Comparison of ENCODE assay signal across 29 mouse cellular contexts in genomic region chr15:79880477-79880876, GRCm38 (mm10). TPM values are rescaled to one million over a fixed set of nuclear protein-coding genes. Genes with fewer than 3 reads are reported as not detected.
A peak's percentile ranks its signal among the peaks of the same experiment; 100 is the strongest.
DNase-seq lines count a peak whose midpoint lies in the region; ATAC-seq lines count a peak whose summit lies in the region.
"Had no signal": no experiment of that assay in that cellular context is flagged by ENCODE, and none has a peak within 500 bp of the region (broad histone marks: within the 10 kb centered on the region; RNA-seq: fewer than 3 reads in every experiment).

No protein-coding gene starts in this region.

- ATAC-seq in heart, embryonic 15.5 days (replicated peaks; ENCODE audit: insufficient number of reproducible peaks, insufficient read depth, low FRiP score, low read depth), result no peak
- ATAC-seq in heart, embryonic 11.5 days (replicated peaks; ENCODE audit: insufficient number of reproducible peaks, low FRiP score, low TSS enrichment), result no peak
- ATAC-seq: activated CD4-positive, CD25-positive, alpha-beta regulatory T cell, adult 4 months; inflammation-experienced regulatory T-cells, adult 6 months had no signal

- H3K4me3 ChIP-seq in heart, embryonic 15.5 days, result no peak overlapping the region
- H3K4me3 ChIP-seq in heart, embryonic 11.5 days (ENCODE audit: low read depth, low read length), result no peak overlapping the region
- H3K4me3 ChIP-seq: embryonic facial prominence, embryonic 12.5 days; forebrain, embryonic 12.5 days; heart, embryonic 13.5 days; left cerebral cortex, adult 2 months; liver, embryonic 13.5 days had no signal

- no peak overlapping the region for H3K9ac ChIP-seq in heart, embryonic 15.5 days
- H3K9ac ChIP-seq in heart, embryonic 11.5 days (ENCODE audit: low read depth, low read length), result no peak overlapping the region
- H3K9ac ChIP-seq: embryonic facial prominence, embryonic 12.5 days; forebrain, embryonic 12.5 days; heart, embryonic 13.5 days; hindbrain, embryonic 14.5 days; liver, embryonic 13.5 days had no signal

- H3K27me3 ChIP-seq in heart, embryonic 15.5 days, result no peaks in the 10 kb centered on the region
- H3K27me3 ChIP-seq in heart, embryonic 11.5 days (ENCODE audit: control insufficient read depth, insufficient read depth, low read length), result no peaks in the 10 kb centered on the region
- H3K27me3 ChIP-seq: CH12.LX; embryonic facial prominence, embryonic 12.5 days; forebrain, embryonic 12.5 days; heart, embryonic 13.5 days had no signal

- peak overlapping the region; percentile 94 for H3K27ac ChIP-seq in heart, embryonic 15.5 days
- no peak overlapping the region for H3K27ac ChIP-seq in heart, embryonic 11.5 days (ENCODE audit: low read depth, low read length)
- H3K27ac ChIP-seq: embryonic facial prominence, embryonic 12.5 days; forebrain, embryonic 12.5 days; hindbrain, embryonic 14.5 days; liver, embryonic 13.5 days; macrophage had no signal

- peaks cover 28% of the 10 kb centered on the region for H3K4me1 ChIP-seq in heart, embryonic 15.5 days (replicated peaks)
- H3K4me1 ChIP-seq in heart, embryonic 11.5 days (ENCODE audit: control insufficient read depth, insufficient read depth, low read length), result peaks cover 4% of the 10 kb centered on the region

- DNase-seq in adrenal gland, postnatal 14 days, result peak; percentile 44
- no peak for DNase-seq in adrenal gland, adult 8-10 months
- DNase-seq in 3T3-L1 (ENCODE audit: low read depth, low spot score), result peak; percentile 68
- DNase-seq in adipocyte (ENCODE audit: low spot score), result peak; percentile 37
- no peak for DNase-seq in spleen, postnatal 4 days (ENCODE audit: low spot score in 2 of 2)
- DNase-seq: cerebellum, adult 11 months; cerebellum, postnatal 25 days; heart, postnatal 4 days; kidney, adult 18-20 months; layer of hippocampus, adult 9-11 months; liver, embryonic 13.5 days; lung, adult 2 months; right cerebral cortex, postnatal 25 days; thymus, postnatal 14 days had no signal

- no peaks in the 10 kb centered on the region for H3K9me3 ChIP-seq in heart, embryonic 15.5 days (replicated peaks)
- H3K9me3 ChIP-seq in heart, embryonic 11.5 days (replicated peaks; ENCODE audit: control insufficient read depth, low read length), result no peaks in the 10 kb centered on the region
- H3K9me3 ChIP-seq: embryonic facial prominence, embryonic 12.5 days; forebrain, embryonic 12.5 days; G1E; liver, embryonic 13.5 days had no signal

- H3K4me2 ChIP-seq in heart, embryonic 15.5 days, result no peak overlapping the region
- no peak overlapping the region for H3K4me2 ChIP-seq in heart, embryonic 11.5 days
- H3K4me2 ChIP-seq: embryonic facial prominence, embryonic 12.5 days; forebrain, embryonic 12.5 days; heart, embryonic 13.5 days; hindbrain, embryonic 14.5 days; liver, embryonic 13.5 days had no signal

- 79% methylated on average over 3 of the region's 3 CpGs for WGBS in heart, embryonic 15.5 days
- 81% methylated on average over 3 of the region's 3 CpGs for WGBS in heart, embryonic 11.5 days (ENCODE audit: insufficient replicate concordance)

- H3K36me3 ChIP-seq in heart, embryonic 15.5 days, result no peaks in the 10 kb centered on the region
- no peaks in the 10 kb centered on the region for H3K36me3 ChIP-seq in heart, embryonic 11.5 days (ENCODE audit: control insufficient read depth, insufficient read depth, low read length)
- H3K36me3 ChIP-seq: embryonic facial prominence, embryonic 12.5 days; forebrain, embryonic 12.5 days; G1E; heart, embryonic 13.5 days; liver, embryonic 13.5 days had no signal

RNA-seq across cellular contexts. Expression of gene Apobec3, which starts 11.0 kb away (rescaled TPM):
- total RNA-seq in adrenal gland, postnatal 14 days (2021), result 19.8 and 38.2 TPM in 2 replicates
- 10 to 100 TPM; 16.1 to 29.3 (median 22.9) TPM for total RNA-seq in adrenal gland, adult 8-10 months (2022)
- polyA plus RNA-seq in heart, embryonic 15.5 days (2015; fragmentation: Nextera tagmentation; extraction: Ambion mirVana), result 13.8 and 36.7 TPM in 2 replicates
- 9.5 and 12.0 TPM in 2 replicates for polyA plus RNA-seq in heart, embryonic 11.5 days (2014; fragmentation: Nextera tagmentation; extraction: Ambion mirVana)

RNA-seq across cellular contexts. Expression of gene Cbx6, which starts 46.0 kb away (rescaled TPM):
- 60.1 and 64.8 TPM in 2 replicates for total RNA-seq in adrenal gland, postnatal 14 days (2021)
- total RNA-seq in adrenal gland, adult 8-10 months (2022), result 10 to 100 TPM; 55.0 to 88.9 (median 65.5) TPM
- polyA plus RNA-seq in heart, embryonic 15.5 days (2015; fragmentation: Nextera tagmentation; extraction: Ambion mirVana), result 52.1 and 65.7 TPM in 2 replicates
- polyA plus RNA-seq in heart, embryonic 11.5 days (2014; fragmentation: Nextera tagmentation; extraction: Ambion mirVana), result 15.7 and 17.4 TPM in 2 replicates

RNA-seq across cellular contexts. Expression of gene Npcd, which starts 46.4 kb away (rescaled TPM):
- total RNA-seq in adrenal gland, postnatal 14 days (2021), result 0.71 and 0.96 TPM in 2 replicates
- total RNA-seq in adrenal gland, adult 8-10 months (2022), result 1 to 10 TPM in 3 of 4 experiments, not detected in 1; 1.1 to 2.4 (median 1.6) TPM
- polyA plus RNA-seq in heart, embryonic 15.5 days (2015; fragmentation: Nextera tagmentation; extraction: Ambion mirVana), result 0.27 TPM in 1 of 2 replicates, not detected in the other
- polyA plus RNA-seq in heart, embryonic 11.5 days (2014; fragmentation: Nextera tagmentation; extraction: Ambion mirVana), result 0.64 TPM in 1 of 2 replicates, not detected in the other
- total RNA-seq: G1E; granulocyte monocyte progenitor cell, adult 5-6 weeks had no signal
- polyA plus RNA-seq: activated CD4-positive, CD25-positive, alpha-beta regulatory T cell, adult 4 months; G1E; heart, embryonic 13.5 days; inflammation-experienced regulatory T-cells, adult 6 months; kidney, embryonic 16.5 days; large intestine, adult 2 months; liver, embryonic 13.5 days; macrophage had no signal

Comparison
In these comparisons a context has a peak if more than half of its experiments do, and no peak if none do; other contexts are left out.
1. DNase-seq: peak in adrenal gland, postnatal 14 days (single experiment), 3T3-L1 (single experiment) and adipocyte (single experiment); none in adrenal gland, adult 8-10 months (single experiment) and spleen, postnatal 4 days (0 of 2).